Mouse (Mus musculus) lung, postnatal 0 days (tissue): ENCODE measurements at regions not wholly inside any gene's neighbourhood (a gene's known extent, or its start where the extent isn't known, plus 50 kb on each side); places are given as distances from the start of the nearest gene placed in this dataset.

Experiments
- CTCF ChIP-seq: IDR thresholded peaks from 2 replicates; pipeline ENCODE4 v1.5.1; 2016; ENCODE audit warnings: antibody characterized with exemption, mild to moderate bottlenecking
- EP300 ChIP-seq: IDR thresholded peaks from 2 replicates; pipeline ENCODE4 v1.6.1; 2016; ENCODE audit warnings: antibody characterized with exemption, mild to moderate bottlenecking, control low read depth

DNA sequence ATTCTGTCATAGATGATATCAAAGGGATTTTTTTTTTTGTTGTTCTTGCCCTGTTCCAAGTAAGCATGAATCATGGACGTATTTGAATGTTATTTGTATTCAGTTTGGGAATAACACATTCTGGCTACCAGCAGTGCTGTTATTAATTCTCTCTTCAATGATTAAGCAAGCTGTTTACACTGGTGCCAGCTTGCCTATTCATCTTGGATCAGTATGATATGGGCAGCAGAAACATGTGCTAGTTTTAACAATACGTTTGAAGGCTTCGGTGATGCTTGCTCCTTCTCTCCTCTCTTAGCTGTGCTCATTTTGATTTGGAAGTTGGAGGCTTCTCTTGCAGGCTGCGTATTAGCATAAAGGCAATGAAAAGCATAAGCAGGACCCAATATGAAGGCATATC, 984.9 kb upstream of the Slc10a2 start:
- TF ChIP-seq CTCF = no peak
- no peak for TF ChIP-seq EP300
